8 mouse cellular contexts compared by ENCODE assay signal in genomic region chr5:137315084-137315903, GRCm38 (mm10). TPM values are rescaled to one million over a fixed set of nuclear protein-coding genes. Genes with fewer than 3 reads are reported as not detected.
DNase-seq lines count a peak whose midpoint lies in the region; ATAC-seq lines count a peak whose summit lies in the region.

No protein-coding gene starts in this region.

- peaks cover 41% of the 10 kb centered on the region for H3K4me1 ChIP-seq in midbrain, embryonic 10.5 days
- H3K4me1 ChIP-seq in midbrain, embryonic 16.5 days (ENCODE audit: control insufficient read depth, insufficient read depth, low read length) = peaks cover 11% of the 10 kb centered on the region

- H3K27ac ChIP-seq in midbrain, embryonic 10.5 days (replicated peaks) = peak overlapping the region; percentile 93
- no peak overlapping the region for H3K27ac ChIP-seq in midbrain, embryonic 16.5 days (ENCODE audit: low read length)

- H3K4me2 ChIP-seq in midbrain, embryonic 16.5 days (ENCODE audit: low read length) = no peak overlapping the region

- no peak; the same call in 1 of the 2 replicates for ATAC-seq in midbrain, embryonic 16.5 days
- peak; percentile 58 for ATAC-seq in granulocyte monocyte progenitor cell, adult 5-6 weeks (replicated peaks; ENCODE audit: poor library complexity, severe bottlenecking)

- peak overlapping the region; percentile 76; the same call in 1 of the 2 replicates for H3K4me3 ChIP-seq in midbrain, embryonic 10.5 days
- no peak overlapping the region for H3K4me3 ChIP-seq in midbrain, embryonic 16.5 days (ENCODE audit: low read depth, low read length)

- H3K9ac ChIP-seq in midbrain, embryonic 16.5 days (ENCODE audit: low read depth, low read length) = no peak overlapping the region; the same call in 1 of the 2 replicates

- H3K27me3 ChIP-seq in midbrain, embryonic 10.5 days (ENCODE audit: low read depth, poor library complexity, severe bottlenecking) = no peaks in the 10 kb centered on the region; the same call in 1 of the 2 replicates
- no peaks in the 10 kb centered on the region for H3K27me3 ChIP-seq in midbrain, embryonic 16.5 days (ENCODE audit: control insufficient read depth, insufficient read depth, low read depth, low read length)

- peaks cover 49% of the 10 kb centered on the region for H3K36me3 ChIP-seq in midbrain, embryonic 10.5 days
- H3K36me3 ChIP-seq in midbrain, embryonic 16.5 days (ENCODE audit: control insufficient read depth, insufficient read depth, low read length) = peaks cover 11% of the 10 kb centered on the region

- 37% methylated on average over 30 of the region's 30 CpGs for WGBS in midbrain, embryonic 10.5 days
- WGBS in midbrain, embryonic 16.5 days = 37% methylated on average over 30 of the region's 30 CpGs

- peak; percentile 46 for DNase-seq in midbrain, embryonic 10.5 days (ENCODE audit: low spot score)
- peak; percentile 51 for DNase-seq in c-Kit-positive CD71-positive TER-119-positive erythroid progenitor cells, embryonic 14.5 days (ENCODE audit: low spot score)
- peak; percentile 57 to 73 for DNase-seq in kidney, postnatal 4 days
- peak; percentile 28 for DNase-seq in mesoderm, embryonic 11.5 days (ENCODE audit: low read depth, low spot score)
- DNase-seq in layer of hippocampus, postnatal 36 days = no peak
- DNase-seq in layer of hippocampus, adult 18-20 months (ENCODE audit: low spot score in 2 of 2) = no peak

- H3K9me3 ChIP-seq in midbrain, embryonic 10.5 days (replicated peaks) = no peaks in the 10 kb centered on the region
- H3K9me3 ChIP-seq in midbrain, embryonic 16.5 days (replicated peaks; ENCODE audit: control insufficient read depth, low read length, poor library complexity, severe bottlenecking) = no peaks in the 10 kb centered on the region

RNA-seq across cellular contexts. Expression of gene Trip6, which starts 1.1 kb away (rescaled TPM):
- 61.0 and 61.1 TPM in 2 replicates for polyA plus RNA-seq in midbrain, embryonic 10.5 days (2016; fragmentation: Nextera tagmentation; extraction: Ambion mirVana)
- polyA plus RNA-seq in midbrain, embryonic 16.5 days (2015; fragmentation: Nextera tagmentation; extraction: Ambion mirVana) = 13.1 TPM in 2 replicates
- 9.4 and 9.9 TPM in 2 replicates for total RNA-seq in granulocyte monocyte progenitor cell, adult 5-6 weeks (2014; fragmentation: Nextera tagmentation)
- 2.9 and 5.6 TPM in 2 replicates for total RNA-seq in granulocyte monocyte progenitor cell, adult 5-6 weeks (2017)
- 1 to 10 TPM; 5.8 to 6.9 TPM for total RNA-seq in layer of hippocampus, postnatal 36 days (2021)
- total RNA-seq in layer of hippocampus, adult 18-20 months (2021) = 1 to 10 TPM; 5.4 to 6.2 TPM

RNA-seq across cellular contexts. Expression of gene Srrt, which starts 7.8 kb away (rescaled TPM):
- 190 and 192 TPM in 2 replicates for polyA plus RNA-seq in midbrain, embryonic 10.5 days (2016; fragmentation: Nextera tagmentation; extraction: Ambion mirVana)
- 97.2 and 103 TPM in 2 replicates for polyA plus RNA-seq in midbrain, embryonic 16.5 days (2015; fragmentation: Nextera tagmentation; extraction: Ambion mirVana)
- 238 and 321 TPM in 2 replicates for total RNA-seq in granulocyte monocyte progenitor cell, adult 5-6 weeks (2014; fragmentation: Nextera tagmentation)
- 239 and 278 TPM in 2 replicates for total RNA-seq in granulocyte monocyte progenitor cell, adult 5-6 weeks (2017)
- 100 to 1,000 TPM; 209 to 228 TPM for total RNA-seq in layer of hippocampus, postnatal 36 days (2021)
- total RNA-seq in layer of hippocampus, adult 18-20 months (2021) = 100 to 1,000 TPM; 202 to 234 TPM

RNA-seq across cellular contexts. Expression of gene Slc12a9, which starts 18.1 kb away (rescaled TPM):
- 12.0 and 14.3 TPM in 2 replicates for polyA plus RNA-seq in midbrain, embryonic 10.5 days (2016; fragmentation: Nextera tagmentation; extraction: Ambion mirVana)
- polyA plus RNA-seq in midbrain, embryonic 16.5 days (2015; fragmentation: Nextera tagmentation; extraction: Ambion mirVana) = 26.8 and 27.3 TPM in 2 replicates
- total RNA-seq in granulocyte monocyte progenitor cell, adult 5-6 weeks (2014; fragmentation: Nextera tagmentation) = 16.3 and 26.3 TPM in 2 replicates
- total RNA-seq in granulocyte monocyte progenitor cell, adult 5-6 weeks (2017) = 6.5 and 6.6 TPM in 2 replicates
- 10 to 100 TPM; 27.4 to 28.3 TPM for total RNA-seq in layer of hippocampus, postnatal 36 days (2021)
- 10 to 100 TPM; 21.6 to 23.7 TPM for total RNA-seq in layer of hippocampus, adult 18-20 months (2021)

RNA-seq across cellular contexts. Expression of gene Ufsp1, which starts 20.9 kb away (rescaled TPM):
- 9.6 and 11.0 TPM in 2 replicates for polyA plus RNA-seq in midbrain, embryonic 10.5 days (2016; fragmentation: Nextera tagmentation; extraction: Ambion mirVana)
- 18.4 and 20.9 TPM in 2 replicates for polyA plus RNA-seq in midbrain, embryonic 16.5 days (2015; fragmentation: Nextera tagmentation; extraction: Ambion mirVana)
- total RNA-seq in granulocyte monocyte progenitor cell, adult 5-6 weeks (2014; fragmentation: Nextera tagmentation) = 0.53 TPM in 1 of 2 replicates, not detected in the other
- 0.43 and 5.2 TPM in 2 replicates for total RNA-seq in granulocyte monocyte progenitor cell, adult 5-6 weeks (2017)
- total RNA-seq in layer of hippocampus, postnatal 36 days (2021) = 10 to 100 TPM in 1 of 2 experiments, 1 to 10 TPM in 1; 8.6 to 12.2 TPM
- total RNA-seq in layer of hippocampus, adult 18-20 months (2021) = 10 to 100 TPM; 10.9 to 11.7 TPM

RNA-seq across cellular contexts. Expression of gene Ache, which starts 28.0 kb away (rescaled TPM):
- polyA plus RNA-seq in midbrain, embryonic 10.5 days (2016; fragmentation: Nextera tagmentation; extraction: Ambion mirVana) = 3.4 and 4.8 TPM in 2 replicates
- polyA plus RNA-seq in midbrain, embryonic 16.5 days (2015; fragmentation: Nextera tagmentation; extraction: Ambion mirVana) = 46.5 and 65.9 TPM in 2 replicates
- total RNA-seq in granulocyte monocyte progenitor cell, adult 5-6 weeks (2014; fragmentation: Nextera tagmentation) = not detected in 2 replicates
- total RNA-seq in granulocyte monocyte progenitor cell, adult 5-6 weeks (2017) = 0.04 and 0.10 TPM in 2 replicates
- total RNA-seq in layer of hippocampus, postnatal 36 days (2021) = 10 to 100 TPM; 57.1 to 62.7 TPM
- 10 to 100 TPM; 55.3 to 56.2 TPM for total RNA-seq in layer of hippocampus, adult 18-20 months (2021)

Comparison
In these comparisons a context has a peak if more than half of its experiments do, and no peak if none do; other contexts are left out.
1. DNase-seq: peak in midbrain, embryonic 10.5 days (single experiment), c-Kit-positive CD71-positive TER-119-positive erythroid progenitor cells, embryonic 14.5 days (single experiment), kidney, postnatal 4 days (2 of 2) and mesoderm, embryonic 11.5 days (single experiment); none in layer of hippocampus, postnatal 36 days (0 of 2) and layer of hippocampus, adult 18-20 months (0 of 2).